Mouse (Mus musculus): ENCODE measurements at regions not wholly inside any gene's neighbourhood (a gene's known extent, or its start where the extent isn't known, plus 50 kb on each side); places are given as distances from the start of the nearest gene placed in this dataset.

- DNase-seq: no peak
Measured at GRCm38 (mm10) chr9:103924641-103925040, 77.7 kb upstream of the Nphp3 start.

DNA sequence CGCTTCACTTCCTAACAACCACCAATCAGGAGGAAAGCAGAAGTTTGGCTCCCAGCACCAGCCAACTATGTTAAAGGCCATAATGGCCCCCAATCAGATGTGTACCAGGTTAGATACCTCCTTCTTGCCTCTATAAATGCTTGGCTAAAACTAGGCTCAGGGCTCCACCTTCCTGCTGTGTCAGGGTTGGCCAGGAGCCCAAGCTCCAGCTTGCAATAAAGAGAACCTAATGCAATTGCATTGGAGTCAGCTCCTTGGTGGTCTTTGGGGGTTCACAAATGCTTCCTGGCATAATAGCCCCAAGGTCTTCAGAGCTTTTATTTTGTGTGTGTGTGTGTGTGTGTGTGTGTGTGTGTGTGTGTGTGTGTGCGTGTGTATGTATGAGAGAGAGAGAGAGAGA, 76.9 kb upstream of the Nphp3 start:
- no peak for DNase-seq

DNA sequence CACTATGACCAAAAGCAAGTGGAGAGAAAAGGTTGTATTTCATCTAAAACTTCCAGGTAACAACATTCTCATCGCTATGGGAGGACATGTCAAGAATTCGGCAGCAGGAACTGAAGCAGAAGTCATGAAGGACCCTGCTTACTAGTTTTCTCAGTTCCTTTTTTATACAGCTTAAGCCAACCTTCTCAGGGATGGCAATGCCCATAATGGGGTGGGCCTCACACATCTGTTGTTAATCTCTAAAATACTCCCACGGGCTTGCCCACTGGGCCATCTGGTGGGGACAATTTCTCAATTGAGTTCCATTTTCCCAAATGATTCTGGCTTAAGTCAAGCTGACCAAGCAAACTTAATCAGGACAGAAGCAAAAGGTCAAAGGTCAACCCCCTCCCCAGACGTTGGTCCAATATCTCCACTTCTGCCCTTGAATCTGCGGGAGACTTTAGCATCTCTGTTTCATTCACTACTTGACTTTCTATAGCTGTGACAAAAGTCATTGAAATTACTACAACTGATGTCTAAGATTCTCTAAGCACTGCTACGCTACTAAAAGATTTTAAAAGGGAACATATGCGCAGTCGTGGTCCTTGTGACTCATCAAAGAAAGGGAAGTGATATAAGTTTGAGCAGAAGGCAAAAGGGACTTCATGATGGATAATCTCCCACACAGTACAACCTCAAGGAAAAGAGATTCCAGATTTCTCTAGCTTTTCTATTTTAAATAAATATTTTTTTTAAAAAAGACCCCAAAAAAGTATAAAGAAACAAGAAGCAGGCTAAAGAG, 73.4 kb upstream of the Nphp3 start:
- DNase-seq: no peak

DNA sequence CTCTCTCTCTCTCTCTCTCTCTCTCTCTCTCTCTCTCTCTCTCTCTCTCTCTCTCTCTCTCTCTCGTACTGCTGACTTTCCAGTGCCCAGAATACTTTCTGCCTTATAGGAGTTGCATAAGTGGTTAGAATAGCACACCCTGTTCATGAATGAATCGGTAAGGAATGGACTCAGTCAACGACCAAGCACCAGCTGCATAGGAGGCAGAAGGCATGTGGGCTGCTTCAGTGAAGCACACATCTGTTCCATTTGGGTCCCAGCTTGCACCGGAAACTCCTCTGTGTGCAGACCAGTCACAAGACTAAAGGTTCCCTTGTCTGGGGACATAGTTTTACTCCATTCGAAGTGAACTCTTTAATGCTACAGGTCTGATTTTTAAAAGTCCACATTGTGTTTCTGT, 64.3 kb upstream of the Nphp3 start:
- DNase-seq: no peak

GRCm38 (mm10) chr9:103940010-103940409, 62.3 kb upstream of the Nphp3 start:
- DNase-seq: no peak

- DNase-seq: no peak
Measured at GRCm38 (mm10) chr9:103940506-103940905, 61.8 kb upstream of the Nphp3 start.

GRCm38 (mm10) chr9:103941176-103941900, 61.0 kb upstream of the Nphp3 start:
- no peak for DNase-seq

DNA sequence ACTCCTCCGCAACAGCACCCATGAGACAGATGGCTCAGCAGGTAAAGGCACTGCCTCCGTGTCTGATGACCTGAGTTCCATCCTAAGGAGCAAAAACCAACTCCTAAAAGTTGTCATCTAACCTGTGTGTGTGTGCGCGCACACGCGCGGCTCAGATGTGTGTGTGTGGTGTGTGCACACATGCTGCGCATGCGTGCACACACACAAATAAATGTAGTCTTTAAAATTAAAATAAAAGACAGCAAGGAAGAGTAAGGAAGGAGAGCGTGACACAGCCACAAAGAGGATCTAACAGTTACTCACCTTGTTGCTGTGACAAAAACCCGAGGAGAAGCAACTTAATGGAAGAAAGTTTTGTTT, 60.5 kb upstream of the Nphp3 start:
- no peak for DNase-seq

- no peak for DNase-seq
Measured at GRCm38 (mm10) chr9:103945406-103945805, 56.9 kb upstream of the Nphp3 start.

DNA sequence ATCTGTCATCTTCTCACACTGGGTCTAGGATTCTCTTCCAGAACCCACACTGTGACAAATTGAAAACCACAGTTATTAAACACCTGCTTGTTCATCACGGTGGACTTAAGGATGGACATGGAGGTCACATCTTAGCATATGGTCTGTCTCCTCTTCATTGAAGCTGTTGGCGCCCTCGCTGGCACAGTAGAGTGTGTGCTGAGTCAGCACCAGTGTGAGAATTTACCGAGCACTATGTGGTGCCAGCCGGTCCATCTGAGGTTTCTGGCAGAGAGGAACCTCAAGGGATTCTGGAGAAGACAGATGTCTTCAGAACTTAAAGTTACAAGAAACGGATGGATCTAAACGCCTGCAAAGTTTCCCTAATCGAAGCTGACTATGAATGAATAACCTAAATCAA, 50.5 kb upstream of the Nphp3 start:
- DNase-seq: no peak

Measured in cerebellum, adult 9-10 months (tissue).